Mouse (Mus musculus): ENCODE measurements around the gene Kdsr. TPM values are rescaled to one million over a fixed set of nuclear protein-coding genes. Genes with fewer than 3 reads are reported as not detected.

Gene Kdsr
- 16.9 and 17.1 TPM in 2 replicates for polyA plus RNA-seq (2015; fragmentation: Nextera tagmentation; extraction: Ambion mirVana)

GRCm38 (mm10) chr1:106759572-106760435 is at the start of gene Kdsr:
TSS of gene Kdsr (minus strand) at chr1:106759727.
- Histone ChIP-seq H3K27ac (peak within 1 kb of the TSS; percentile 96), H3K4me2 (peak within 1 kb of the TSS; percentile 96), H3K27me3 (no peaks in the 10 kb centered on the region), H3K9ac (peak within 1 kb of the TSS; percentile 66), H3K9me3 (no peaks in the 10 kb centered on the region), H3K36me3 (0 out of 2 replicates have a peak, but pooled peaks cover under 1% of the 10 kb centered on the region), H3K4me3 (peak within 1 kb of the TSS; percentile 71), H3K4me1 (peaks cover 23% of the 10 kb centered on the region)
- 1% methylated on average over 51 of the region's 51 CpGs for WGBS
- ATAC-seq (ENCODE audit: borderline replicate concordance, extremely low read depth, low FRiP score, low TSS enrichment) = peak; percentile 99

- no peak for ATAC-seq (ENCODE audit: borderline replicate concordance, extremely low read depth, low FRiP score, low TSS enrichment)
- Histone ChIP-seq H3K4me2 (no peak overlapping the region), H3K36me3 (no peaks in the 10 kb centered on the region), H3K9me3 (no peaks in the 10 kb centered on the region), H3K4me1 (peaks cover 4% of the 10 kb centered on the region; the same call in 1 of the 2 replicates), H3K9ac (no peak overlapping the region), H3K27me3 (no peaks in the 10 kb centered on the region), H3K27ac (no peak overlapping the region), H3K4me3 (no peak overlapping the region)
- WGBS = 84% methylated on average over 3 of the region's 3 CpGs
Measured at GRCm38 (mm10) chr1:106799931-106800330, 40.4 kb upstream of the Kdsr start.

- peaks cover 10% of the 10 kb centered on the region; the same call in 1 of the 2 replicates for H3K4me1 ChIP-seq
- no peak overlapping the region for H3K4me2 ChIP-seq
- H3K27ac ChIP-seq = no peak overlapping the region
- no peaks in the 10 kb centered on the region for H3K27me3 ChIP-seq
- H3K36me3 ChIP-seq = no peaks in the 10 kb centered on the region
- H3K9me3 ChIP-seq = no peaks in the 10 kb centered on the region
- H3K9ac ChIP-seq = no peak overlapping the region
- WGBS = 58% methylated on average over 1 of the region's 1 CpGs
- H3K4me3 ChIP-seq = no peak overlapping the region
- ATAC-seq (ENCODE audit: borderline replicate concordance, extremely low read depth, low FRiP score, low TSS enrichment) = no peak
Measured at GRCm38 (mm10) chr1:106799406-106799805, 39.9 kb upstream of the Kdsr start.

GRCm38 (mm10) chr1:106796987-106797779 is 37.7 kb upstream of the Kdsr start:
- Histone ChIP-seq H3K4me1 (peaks cover 11% of the 10 kb centered on the region; the same call in 1 of the 2 replicates), H3K4me3 (peak overlapping the region; percentile 99), H3K27me3 (no peaks in the 10 kb centered on the region), H3K4me2 (peak overlapping the region; percentile 60), H3K36me3 (no peaks in the 10 kb centered on the region), H3K9ac (no peak overlapping the region), H3K27ac (no peak overlapping the region), H3K9me3 (no peaks in the 10 kb centered on the region)
- WGBS = 61% methylated on average over 7 of the region's 7 CpGs
- no peak for ATAC-seq (ENCODE audit: borderline replicate concordance, extremely low read depth, low FRiP score, low TSS enrichment)

- Histone ChIP-seq H3K9ac (peak within 1 kb of the TSS; percentile 95), H3K4me1 (peaks cover 11% of the 10 kb centered on the region; the same call in 1 of the 2 replicates), H3K4me2 (peak within 1 kb of the TSS; percentile 64), H3K36me3 (no peaks in the 10 kb centered on the region), H3K9me3 (no peaks in the 10 kb centered on the region), H3K27ac (peak within 1 kb of the TSS; percentile 97), H3K27me3 (no peaks in the 10 kb centered on the region), H3K4me3 (peak within 1 kb of the TSS; percentile 99)
- under 1% methylated on average over 23 of the region's 23 CpGs for WGBS
- ATAC-seq (ENCODE audit: borderline replicate concordance, extremely low read depth, low FRiP score, low TSS enrichment) = peak; percentile 99
Measured at GRCm38 (mm10) chr1:106796542-106796924, 37.0 kb upstream of the Kdsr start, which contains the start of gene Vps4b. TSS of gene Vps4b (minus strand) at chr1:106796728.

GRCm38 (mm10) chr1:106795634-106796541 is 36.4 kb upstream of the Kdsr start:
- WGBS = 1% methylated on average over 51 of the region's 51 CpGs
- peak overlapping the region; percentile 97 for H3K27ac ChIP-seq
- no peaks in the 10 kb centered on the region for H3K27me3 ChIP-seq
- H3K9ac ChIP-seq = peak overlapping the region; percentile 95
- ATAC-seq (ENCODE audit: borderline replicate concordance, extremely low read depth, low FRiP score, low TSS enrichment) = peak; percentile 92
- H3K36me3 ChIP-seq = no peaks in the 10 kb centered on the region
- H3K9me3 ChIP-seq = no peaks in the 10 kb centered on the region
- H3K4me1 ChIP-seq = peaks cover 11% of the 10 kb centered on the region; the same call in 1 of the 2 replicates
- peak overlapping the region; percentile 99 for H3K4me3 ChIP-seq
- H3K4me2 ChIP-seq = peak overlapping the region; percentile 64

- Histone ChIP-seq H3K4me3 (no peak overlapping the region), H3K27ac (no peak overlapping the region), H3K9me3 (no peaks in the 10 kb centered on the region), H3K27me3 (no peaks in the 10 kb centered on the region), H3K4me2 (no peak overlapping the region), H3K9ac (no peak overlapping the region), H3K4me1 (no peaks in the 10 kb centered on the region), H3K36me3 (peaks cover 69% of the 10 kb centered on the region)
- WGBS = 91% methylated on average over 4 of the region's 4 CpGs
- ATAC-seq (ENCODE audit: borderline replicate concordance, extremely low read depth, low FRiP score, low TSS enrichment) = no peak
Measured at GRCm38 (mm10) chr1:106774896-106775295, 15.4 kb upstream of the Kdsr start.

GRCm38 (mm10) chr1:106774092-106774491 is 14.6 kb upstream of the Kdsr start:
- H3K9me3 ChIP-seq = no peaks in the 10 kb centered on the region
- H3K36me3 ChIP-seq = peaks cover 64% of the 10 kb centered on the region
- no peak for ATAC-seq (ENCODE audit: borderline replicate concordance, extremely low read depth, low FRiP score, low TSS enrichment)
- WGBS = 65% methylated on average over 9 of the region's 9 CpGs
- H3K27me3 ChIP-seq = no peaks in the 10 kb centered on the region
- H3K4me3 ChIP-seq = no peak overlapping the region
- H3K4me2 ChIP-seq = no peak overlapping the region
- H3K27ac ChIP-seq = no peak overlapping the region
- H3K9ac ChIP-seq = no peak overlapping the region
- H3K4me1 ChIP-seq = no peaks in the 10 kb centered on the region

GRCm38 (mm10) chr1:106768773-106769172 is 9.2 kb upstream of the Kdsr start:
- no peak overlapping the region for H3K4me3 ChIP-seq
- no peaks in the 10 kb centered on the region for H3K27me3 ChIP-seq
- peaks cover 53% of the 10 kb centered on the region for H3K36me3 ChIP-seq
- ATAC-seq (ENCODE audit: borderline replicate concordance, extremely low read depth, low FRiP score, low TSS enrichment) = no peak
- no peak overlapping the region for H3K9ac ChIP-seq
- H3K27ac ChIP-seq = no peak overlapping the region
- H3K4me1 ChIP-seq = peaks cover 7% of the 10 kb centered on the region
- H3K4me2 ChIP-seq = no peak overlapping the region
- no peaks in the 10 kb centered on the region for H3K9me3 ChIP-seq

GRCm38 (mm10) chr1:106765771-106766170 is 6.2 kb upstream of the Kdsr start:
- no peak for ATAC-seq (ENCODE audit: borderline replicate concordance, extremely low read depth, low FRiP score, low TSS enrichment)
- H3K4me1 ChIP-seq = peaks cover 9% of the 10 kb centered on the region
- H3K4me3 ChIP-seq = no peak overlapping the region
- no peaks in the 10 kb centered on the region for H3K27me3 ChIP-seq
- no peak overlapping the region for H3K27ac ChIP-seq
- no peak overlapping the region for H3K9ac ChIP-seq
- no peaks in the 10 kb centered on the region for H3K9me3 ChIP-seq
- peaks cover 35% of the 10 kb centered on the region; the same call in 1 of the 2 replicates for H3K36me3 ChIP-seq
- no peak overlapping the region for H3K4me2 ChIP-seq
- 92% methylated on average over 8 of the region's 8 CpGs for WGBS

- Histone ChIP-seq H3K36me3 (peaks cover 27% of the 10 kb centered on the region; the same call in 1 of the 2 replicates), H3K4me3 (no peak overlapping the region), H3K27me3 (no peaks in the 10 kb centered on the region), H3K9me3 (no peaks in the 10 kb centered on the region), H3K27ac (peak overlapping the region; percentile 40; the same call in 1 of the 2 replicates), H3K4me2 (no peak overlapping the region), H3K9ac (no peak overlapping the region), H3K4me1 (peaks cover 12% of the 10 kb centered on the region)
- no peak for ATAC-seq (ENCODE audit: borderline replicate concordance, extremely low read depth, low FRiP score, low TSS enrichment)
- WGBS = 67% methylated on average over 2 of the region's 2 CpGs
Measured at GRCm38 (mm10) chr1:106764846-106765245, 5.3 kb upstream of the Kdsr start.

All from lung, embryonic 15.5 days (tissue).